Mouse (Mus musculus) layer of hippocampus, postnatal 25 days (tissue): ENCODE measurements around the gene Wasl. TPM values are rescaled to one million over a fixed set of nuclear protein-coding genes. Genes with fewer than 3 reads are reported as not detected.

ENCODE experiments used
- DNase-seq, 2 experiments: peaks; one replicate each; pipeline ENCODE4 v3.0.0; 2022; ENCODE audit warnings: mixed read lengths in 2 of 2, low spot score in 1 of 2; ENCODE audit errors: extremely low spot score in 1 of 2
- total RNA-seq, 2 experiments: library from RNA; stranded (reverse); gene quantifications; 2 replicates each; pipeline ENCODE4 v1.2.3; 2021

Wasl gene
- total RNA-seq, 2 experiments from 2014 or later: 137 to 141 TPM

GRCm38 (mm10) chr6:24647103-24647691 is 17.6 kb downstream of the Wasl start:
- no peak for DNase-seq

DNA sequence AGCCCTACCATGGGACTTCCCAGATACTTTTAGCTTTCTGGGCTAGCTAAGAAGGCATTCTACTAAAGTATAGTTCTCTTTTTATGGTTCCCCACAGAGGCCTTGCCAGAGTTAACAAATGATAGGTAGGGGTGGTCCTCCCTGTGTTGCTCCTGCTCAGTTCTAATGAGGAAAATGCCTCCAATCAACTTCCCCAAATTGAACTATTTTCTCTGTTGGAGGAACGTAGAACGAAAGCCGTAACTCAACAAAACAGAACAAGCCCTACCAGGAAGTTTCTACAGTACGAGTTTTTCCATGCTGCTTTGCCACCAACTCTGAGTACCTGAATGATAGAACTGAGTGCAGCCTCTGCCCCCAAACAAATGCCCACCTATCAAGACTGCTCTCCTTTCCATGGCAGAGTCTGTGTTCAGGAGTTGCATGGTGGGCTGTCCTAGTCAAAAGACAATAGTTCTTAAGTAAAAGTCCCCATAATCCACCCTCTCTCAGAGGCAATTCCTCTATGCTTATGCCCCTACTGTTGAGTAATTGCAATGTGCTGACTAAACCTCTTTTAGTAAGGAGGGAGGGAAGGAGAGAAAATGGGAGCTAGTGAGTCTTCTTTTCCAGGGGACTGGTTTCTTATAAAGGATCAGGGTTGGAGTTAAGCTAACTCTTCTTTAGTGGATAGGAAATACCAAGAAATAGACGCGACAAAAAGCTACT is 19.3 kb downstream of the Wasl start:
- DNase-seq: no peak

GRCm38 (mm10) chr6:24642960-24643359 is 21.8 kb downstream of the Wasl start:
- no peak for DNase-seq

GRCm38 (mm10) chr6:24642161-24642560 is 22.6 kb downstream of the Wasl start:
- DNase-seq: no peak

- DNase-seq: no peak
Measured at GRCm38 (mm10) chr6:24641286-24641685, 23.5 kb downstream of the Wasl start.

GRCm38 (mm10) chr6:24635814-24636213 is 29.0 kb downstream of the Wasl start:
- DNase-seq: no peak

DNA sequence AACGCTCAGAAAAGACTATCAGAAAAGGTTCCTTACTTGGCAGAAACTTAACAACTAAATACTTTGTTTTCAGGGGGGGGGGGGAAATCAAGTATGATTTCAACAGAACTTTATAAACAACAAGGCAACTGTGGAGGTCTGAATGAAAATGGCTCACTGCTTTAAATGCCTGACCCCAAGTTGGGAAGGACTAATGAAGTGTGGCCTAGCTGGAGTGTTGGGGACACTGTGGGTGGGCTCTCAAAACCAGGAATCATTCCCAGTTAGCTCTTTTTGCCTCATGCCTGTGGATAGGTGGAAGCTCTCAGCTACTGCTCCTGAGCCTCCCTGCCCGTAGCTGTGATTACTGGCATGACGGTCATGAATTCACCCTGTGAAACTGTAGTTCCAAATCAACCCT is 30.7 kb downstream of the Wasl start:
- no peak for DNase-seq

GRCm38 (mm10) chr6:24632061-24632460 is 32.7 kb downstream of the Wasl start:
- DNase-seq: no peak

DNA sequence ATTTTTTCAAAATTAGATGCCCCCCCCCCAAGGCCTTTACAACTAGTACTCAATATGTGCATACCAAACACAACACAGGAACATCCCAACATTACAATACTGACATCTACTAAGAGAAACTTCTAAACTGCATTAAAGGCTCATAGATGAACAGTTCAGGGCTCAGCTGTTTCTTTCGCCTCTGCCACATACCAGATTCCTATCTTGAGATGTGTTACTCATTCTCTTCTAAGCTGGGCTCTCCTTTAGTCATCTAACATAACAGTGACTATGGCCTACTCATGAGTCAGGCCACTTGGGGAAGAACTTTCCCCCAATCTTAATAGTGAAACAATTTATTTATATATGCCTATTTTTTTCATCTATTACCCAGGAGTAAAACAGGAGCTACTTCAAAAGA is 36.3 kb downstream of the Wasl start:
- DNase-seq: no peak

DNA sequence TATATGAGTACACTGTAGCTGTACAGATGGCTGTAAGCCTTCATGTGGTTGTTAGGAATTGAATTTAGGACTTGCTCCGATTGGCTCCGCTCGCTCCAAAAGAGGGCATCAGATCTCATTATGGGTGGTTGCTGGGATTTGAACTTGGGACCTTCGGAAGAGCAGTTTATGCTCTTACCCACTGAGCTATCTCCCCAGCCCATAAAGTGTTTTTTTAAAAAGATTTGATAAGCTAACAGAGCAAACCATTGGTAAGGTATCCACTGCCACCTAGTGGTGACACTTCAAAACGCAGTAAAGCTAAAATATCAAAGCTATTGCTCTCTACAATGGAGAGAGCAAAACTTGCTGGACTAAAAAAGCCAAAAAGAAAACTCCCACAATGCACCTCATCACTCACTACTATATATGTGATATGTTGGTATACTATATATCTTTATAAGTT is 37.2 kb downstream of the Wasl start:
- peak; percentile 13 to 67 for DNase-seq

DNA sequence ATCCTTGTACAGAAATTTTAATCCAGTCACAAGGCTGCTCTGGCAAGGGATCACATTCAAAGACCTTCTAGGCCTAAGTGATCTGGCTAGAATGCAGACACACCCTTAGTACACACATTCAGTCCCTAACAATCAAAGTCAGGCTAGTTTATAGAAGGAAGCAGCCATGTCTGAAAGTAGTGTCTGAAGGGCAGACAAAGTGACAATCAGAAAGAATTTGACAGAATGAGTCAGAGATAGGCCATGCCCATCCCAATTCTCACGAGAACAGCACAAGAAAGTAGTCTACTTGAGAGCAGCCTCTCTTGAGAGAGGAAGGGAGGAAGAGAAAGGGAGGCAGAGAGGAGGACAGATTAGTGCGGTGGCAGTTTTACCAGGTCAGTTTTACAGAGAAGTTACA is 42.7 kb downstream of the Wasl start:
- DNase-seq: no peak

DNA sequence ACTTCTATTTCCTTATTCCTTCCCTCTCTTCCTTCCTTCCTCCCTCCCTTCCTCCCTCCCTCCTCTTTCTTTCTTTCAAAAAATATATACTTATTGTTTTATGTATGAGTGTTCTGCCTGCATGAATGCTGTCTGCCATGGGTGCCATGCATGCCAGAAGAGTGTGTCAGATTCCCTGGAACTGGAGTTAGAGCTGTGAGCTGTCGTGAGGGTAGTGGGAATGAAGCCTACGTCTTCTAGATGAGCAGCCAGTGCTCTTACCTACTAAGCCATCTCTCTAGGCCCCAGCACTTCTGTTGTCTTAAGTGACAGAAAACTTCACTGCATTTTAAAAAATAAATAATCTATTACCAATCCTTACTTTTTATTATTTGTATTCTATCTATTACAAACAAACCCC is 43.9 kb downstream of the Wasl start:
- no peak for DNase-seq

- no peak for DNase-seq
Measured at GRCm38 (mm10) chr6:24619285-24620045, 45.3 kb downstream of the Wasl start.

GRCm38 (mm10) chr6:24616746-24617145 is 48.1 kb downstream of the Wasl start:
- DNase-seq: no peak

DNA sequence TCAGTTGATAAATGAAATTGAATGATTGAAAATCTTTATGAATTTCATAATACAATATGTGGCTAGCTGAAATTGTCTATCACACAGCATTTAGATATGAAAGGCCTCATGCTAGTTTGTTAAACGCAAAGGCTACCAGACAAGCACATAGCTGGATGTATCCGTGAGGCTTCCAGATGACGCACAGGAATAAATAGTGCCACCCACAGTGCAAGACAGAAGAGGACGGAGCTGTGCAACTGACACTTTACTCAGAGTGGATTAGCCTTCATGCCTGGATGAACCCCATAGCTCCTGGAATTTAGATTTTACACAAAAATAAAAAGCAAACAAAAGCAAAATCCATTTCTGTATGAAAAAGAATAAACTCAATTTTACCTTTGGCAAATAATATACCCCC is 50.9 kb downstream of the Wasl start:
- no peak for DNase-seq

- DNase-seq: no peak
Measured at GRCm38 (mm10) chr6:24613346-24613745, 51.5 kb downstream of the Wasl start.

- no peak for DNase-seq
Measured at GRCm38 (mm10) chr6:24612074-24612755, 52.6 kb downstream of the Wasl start.

DNA sequence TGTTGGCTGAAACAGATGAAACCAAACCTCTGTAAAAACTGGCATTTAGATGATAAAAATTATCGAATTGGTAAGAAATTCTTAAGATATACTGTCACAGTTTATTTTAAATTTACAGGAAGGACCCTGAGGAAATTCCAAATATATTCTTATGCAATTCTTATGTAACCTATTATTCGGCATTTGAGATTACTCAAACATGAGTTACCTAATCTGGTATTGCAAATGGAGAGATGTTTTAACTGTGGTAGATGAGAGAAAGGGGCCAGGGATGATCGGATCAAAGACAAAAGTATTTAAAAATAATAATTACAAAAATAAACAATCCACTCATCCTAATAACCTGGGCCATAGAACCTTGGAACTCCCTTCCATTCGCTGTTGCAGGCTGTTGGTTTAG is 54.5 kb downstream of the Wasl start:
- no peak for DNase-seq

GRCm38 (mm10) chr6:24609531-24609930 is 55.3 kb downstream of the Wasl start:
- no peak for DNase-seq

- no peak for DNase-seq
Measured at GRCm38 (mm10) chr6:24608682-24609081, 56.1 kb downstream of the Wasl start.

DNA sequence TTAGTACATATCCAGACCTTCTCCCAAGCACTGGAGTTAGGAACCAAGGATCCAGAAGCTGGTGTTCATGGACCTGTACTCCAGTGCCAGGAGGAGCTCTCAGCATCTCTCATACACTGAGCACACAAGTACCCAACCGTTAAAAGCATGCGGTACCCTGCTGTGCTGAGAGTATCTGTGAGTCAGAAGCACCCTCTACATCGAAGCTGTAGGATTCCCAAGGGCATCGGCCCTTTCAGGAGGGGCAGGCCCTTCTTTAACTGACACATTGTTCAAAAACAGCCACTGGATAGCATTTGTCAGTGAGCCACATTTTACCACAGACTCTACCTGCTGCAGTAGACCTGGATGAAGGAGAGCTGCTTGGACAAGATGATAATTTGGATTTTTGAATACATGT is 56.7 kb downstream of the Wasl start:
- no peak for DNase-seq
